Mouse (Mus musculus): Measurements from ENCODE around the gene Pllp. TPM values are rescaled to one million over a fixed set of nuclear protein-coding genes. Genes with fewer than 3 reads are reported as not detected.

The Pllp gene
- polyA plus RNA-seq, 1 experiment from 2014 or later: 1.5 TPM

GRCm38 (mm10) chr8:94682732-94683524 is 13.2 kb downstream of the Pllp start:
- DNase-seq (ENCODE audit: low spot score) (no peak), ATAC-seq (replicated peaks; ENCODE audit: insufficient number of reproducible peaks, low FRiP score, low TSS enrichment, low read depth) (no peak)
- no peak overlapping the region for H3K9ac ChIP-seq (replicated peaks; ENCODE audit: low read length)
- H3K4me3 ChIP-seq (ENCODE audit: low read depth, low read length): no peak overlapping the region
- H3K9me3 ChIP-seq (replicated peaks; ENCODE audit: control insufficient read depth, low read length): no peaks in the 10 kb centered on the region
- H3K36me3 ChIP-seq (replicated peaks; ENCODE audit: control insufficient read depth, insufficient read depth, low read depth, low read length): no peaks in the 10 kb centered on the region
- H3K4me1 ChIP-seq (ENCODE audit: control insufficient read depth, insufficient read depth, low read length): no peaks in the 10 kb centered on the region
- no peak overlapping the region for H3K27ac ChIP-seq (replicated peaks; ENCODE audit: low read depth, low read length)
- H3K27me3 ChIP-seq (ENCODE audit: control insufficient read depth, insufficient read depth, low read length): no peaks in the 10 kb centered on the region
- no peak overlapping the region for H3K4me2 ChIP-seq (ENCODE audit: low read depth, low read length)
- WGBS: 79% methylated on average over 16 of the region's 16 CpGs

- WGBS: 78% methylated on average over 3 of the region's 3 CpGs
- H3K27me3 ChIP-seq (ENCODE audit: control insufficient read depth, insufficient read depth, low read length): no peaks in the 10 kb centered on the region
- H3K4me3 ChIP-seq (ENCODE audit: low read depth, low read length): no peak overlapping the region
- no peak overlapping the region for H3K9ac ChIP-seq (replicated peaks; ENCODE audit: low read length)
- H3K36me3 ChIP-seq (replicated peaks; ENCODE audit: control insufficient read depth, insufficient read depth, low read depth, low read length): no peaks in the 10 kb centered on the region; the same call in 1 of the 2 replicates
- H3K4me2 ChIP-seq (ENCODE audit: low read depth, low read length): no peak overlapping the region
- no peak overlapping the region for H3K27ac ChIP-seq (replicated peaks; ENCODE audit: low read depth, low read length)
- no peak for DNase-seq (ENCODE audit: low spot score)
- no peaks in the 10 kb centered on the region for H3K9me3 ChIP-seq (replicated peaks; ENCODE audit: control insufficient read depth, low read length)
- H3K4me1 ChIP-seq (ENCODE audit: control insufficient read depth, insufficient read depth, low read length): no peaks in the 10 kb centered on the region
- no peak for ATAC-seq (replicated peaks; ENCODE audit: insufficient number of reproducible peaks, low FRiP score, low TSS enrichment, low read depth)
Observed at GRCm38 (mm10) chr8:94680414-94680813, 15.7 kb downstream of the Pllp start.

DNA sequence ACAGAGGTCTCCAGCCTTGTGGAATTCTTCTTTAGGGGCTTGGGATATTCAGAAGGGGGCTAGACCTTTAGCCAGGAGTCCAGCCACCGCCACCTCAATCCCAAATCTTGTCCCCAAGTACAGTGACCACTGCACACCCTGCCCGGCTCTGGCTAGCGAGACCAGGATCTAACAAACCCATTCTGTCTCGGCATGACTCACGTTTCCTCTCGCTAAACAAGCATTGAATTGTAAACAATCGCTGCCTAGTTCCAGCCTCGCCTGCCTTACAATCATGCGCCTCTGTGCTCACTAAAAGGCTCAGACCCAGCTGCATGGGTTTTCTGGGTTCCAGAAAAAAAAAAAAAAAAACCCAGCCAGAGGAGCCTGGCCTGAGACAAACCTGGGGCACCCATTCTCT is 17.5 kb downstream of the Pllp start:
- Histone ChIP-seq H3K4me3 (ENCODE audit: low read depth, low read length) (no peak overlapping the region), H3K4me2 (ENCODE audit: low read depth, low read length) (no peak overlapping the region), H3K36me3 (replicated peaks; ENCODE audit: control insufficient read depth, insufficient read depth, low read depth, low read length) (no peaks in the 10 kb centered on the region; the same call in 1 of the 2 replicates), H3K4me1 (ENCODE audit: control insufficient read depth, insufficient read depth, low read length) (no peaks in the 10 kb centered on the region), H3K9ac (replicated peaks; ENCODE audit: low read length) (no peak overlapping the region), H3K27me3 (ENCODE audit: control insufficient read depth, insufficient read depth, low read length) (no peaks in the 10 kb centered on the region), H3K9me3 (replicated peaks; ENCODE audit: control insufficient read depth, low read length) (no peaks in the 10 kb centered on the region), H3K27ac (replicated peaks; ENCODE audit: low read depth, low read length) (peak overlapping the region; percentile 35; the same call in 1 of the 2 replicates)
- WGBS: 39% methylated on average over 9 of the region's 9 CpGs
- ATAC-seq (replicated peaks; ENCODE audit: insufficient number of reproducible peaks, low FRiP score, low TSS enrichment, low read depth): no peak
- peak; percentile 31 for DNase-seq (ENCODE audit: low spot score)

- WGBS: 83% methylated on average over 6 of the region's 6 CpGs
- peaks cover 11% of the 10 kb centered on the region for H3K36me3 ChIP-seq (replicated peaks; ENCODE audit: control insufficient read depth, insufficient read depth, low read depth, low read length)
- ATAC-seq (replicated peaks; ENCODE audit: insufficient number of reproducible peaks, low FRiP score, low TSS enrichment, low read depth) (no peak), DNase-seq (ENCODE audit: low spot score) (no peak)
- no peaks in the 10 kb centered on the region for H3K4me1 ChIP-seq (ENCODE audit: control insufficient read depth, insufficient read depth, low read length)
- no peak overlapping the region for H3K27ac ChIP-seq (replicated peaks; ENCODE audit: low read depth, low read length)
- H3K9me3 ChIP-seq (replicated peaks; ENCODE audit: control insufficient read depth, low read length): no peaks in the 10 kb centered on the region
- H3K4me3 ChIP-seq (ENCODE audit: low read depth, low read length): no peak overlapping the region
- H3K4me2 ChIP-seq (ENCODE audit: low read depth, low read length): no peak overlapping the region
- H3K27me3 ChIP-seq (ENCODE audit: control insufficient read depth, insufficient read depth, low read length): no peaks in the 10 kb centered on the region
- H3K9ac ChIP-seq (replicated peaks; ENCODE audit: low read length): no peak overlapping the region
Observed at GRCm38 (mm10) chr8:94675923-94676322, 20.2 kb downstream of the Pllp start.

GRCm38 (mm10) chr8:94674384-94674783 is 21.7 kb downstream of the Pllp start:
- Histone ChIP-seq H3K27ac (replicated peaks; ENCODE audit: low read depth, low read length) (no peak overlapping the region), H3K27me3 (ENCODE audit: control insufficient read depth, insufficient read depth, low read length) (no peaks in the 10 kb centered on the region), H3K9ac (replicated peaks; ENCODE audit: low read length) (no peak overlapping the region), H3K36me3 (replicated peaks; ENCODE audit: control insufficient read depth, insufficient read depth, low read depth, low read length) (peaks cover 14% of the 10 kb centered on the region), H3K9me3 (replicated peaks; ENCODE audit: control insufficient read depth, low read length) (no peaks in the 10 kb centered on the region), H3K4me1 (ENCODE audit: control insufficient read depth, insufficient read depth, low read length) (no peaks in the 10 kb centered on the region), H3K4me2 (ENCODE audit: low read depth, low read length) (no peak overlapping the region), H3K4me3 (ENCODE audit: low read depth, low read length) (no peak overlapping the region)
- DNase-seq (ENCODE audit: low spot score) (no peak), ATAC-seq (replicated peaks; ENCODE audit: insufficient number of reproducible peaks, low FRiP score, low TSS enrichment, low read depth) (no peak)
- 82% methylated on average over 5 of the region's 5 CpGs for WGBS

DNA sequence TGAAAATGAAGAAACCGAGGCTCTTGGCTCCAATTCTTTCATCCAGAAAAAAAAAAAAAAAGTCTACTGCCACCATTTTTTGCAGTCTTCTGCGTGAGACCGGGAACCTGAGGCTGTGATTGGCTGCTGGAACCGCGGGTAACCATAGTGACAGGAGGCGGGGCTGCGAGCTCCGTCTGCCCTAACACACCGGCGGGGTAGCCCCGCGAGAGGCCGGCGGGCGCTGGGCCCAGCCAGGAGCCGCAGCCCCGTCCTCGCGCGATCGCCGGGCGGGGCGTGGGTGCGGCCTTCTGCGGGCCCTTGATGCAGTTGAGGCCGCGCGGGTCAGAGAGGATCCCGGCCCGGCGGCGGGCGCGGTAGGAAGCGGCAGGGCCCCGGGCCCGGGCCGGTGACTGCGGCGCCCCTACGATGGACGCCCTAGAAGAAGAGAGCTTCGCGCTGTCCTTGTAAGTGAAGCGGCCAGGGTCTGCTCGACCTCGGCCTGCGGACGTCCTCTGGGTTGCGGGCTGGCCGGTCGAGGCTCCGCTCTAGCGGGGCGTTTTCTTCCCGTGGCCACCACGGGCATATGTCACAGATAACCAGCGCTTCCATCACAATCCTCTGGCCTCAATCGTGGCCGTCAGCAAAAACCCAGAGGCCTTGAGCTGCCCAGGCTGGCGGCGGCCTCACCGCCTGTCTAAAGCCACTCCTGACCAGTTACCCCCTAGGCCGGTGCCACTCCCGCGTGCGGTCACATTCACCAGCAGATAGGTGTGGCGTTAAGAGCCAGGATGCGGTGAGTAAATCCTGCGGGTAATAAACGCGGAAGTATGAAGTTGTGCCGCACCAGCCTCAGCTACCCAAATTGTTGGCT is 29.4 kb downstream of the Pllp start, which contains the start of gene Arl2bp:
TSS of gene Arl2bp (plus strand) at position 145 of the 853 bp plus-strand sequence.
- peaks cover 7% of the 10 kb centered on the region for H3K36me3 ChIP-seq (replicated peaks; ENCODE audit: control insufficient read depth, insufficient read depth, low read depth, low read length)
- under 1% methylated on average over 74 of the region's 74 CpGs for WGBS
- H3K4me2 ChIP-seq (ENCODE audit: low read depth, low read length): peak within 1 kb of the TSS; percentile 77
- 0 out of 2 replicates have a peak, but pooled peaks cover 2% of the 10 kb centered on the region for H3K4me1 ChIP-seq (ENCODE audit: control insufficient read depth, insufficient read depth, low read length)
- peak; percentile 96 for ATAC-seq (replicated peaks; ENCODE audit: insufficient number of reproducible peaks, low FRiP score, low TSS enrichment, low read depth)
- no peaks in the 10 kb centered on the region for H3K27me3 ChIP-seq (ENCODE audit: control insufficient read depth, insufficient read depth, low read length)
- no peaks in the 10 kb centered on the region for H3K9me3 ChIP-seq (replicated peaks; ENCODE audit: control insufficient read depth, low read length)
- H3K4me3 ChIP-seq (ENCODE audit: low read depth, low read length): peak within 1 kb of the TSS; percentile 85
- peak within 1 kb of the TSS; percentile 67 for H3K27ac ChIP-seq (replicated peaks; ENCODE audit: low read depth, low read length)
- H3K9ac ChIP-seq (replicated peaks; ENCODE audit: low read length): peak within 1 kb of the TSS; percentile 98
- DNase-seq (ENCODE audit: low spot score): peak; percentile 97

GRCm38 (mm10) chr8:94664722-94665121 is 31.4 kb downstream of the Pllp start:
- no peak for DNase-seq (ENCODE audit: low spot score)
- no peak for ATAC-seq (replicated peaks; ENCODE audit: insufficient number of reproducible peaks, low FRiP score, low TSS enrichment, low read depth)
- 80% methylated on average over 2 of the region's 2 CpGs for WGBS
- Histone ChIP-seq H3K4me2 (ENCODE audit: low read depth, low read length) (no peak overlapping the region), H3K9me3 (replicated peaks; ENCODE audit: control insufficient read depth, low read length) (no peaks in the 10 kb centered on the region), H3K27me3 (ENCODE audit: control insufficient read depth, insufficient read depth, low read length) (no peaks in the 10 kb centered on the region), H3K4me3 (ENCODE audit: low read depth, low read length) (no peak overlapping the region), H3K27ac (replicated peaks; ENCODE audit: low read depth, low read length) (no peak overlapping the region), H3K4me1 (ENCODE audit: control insufficient read depth, insufficient read depth, low read length) (0 out of 2 replicates have a peak, but pooled peaks cover 2% of the 10 kb centered on the region), H3K9ac (replicated peaks; ENCODE audit: low read length) (no peak overlapping the region), H3K36me3 (replicated peaks; ENCODE audit: control insufficient read depth, insufficient read depth, low read depth, low read length) (no peaks in the 10 kb centered on the region)

All from embryonic facial prominence, embryonic 11.5 days (tissue).